Mouse (Mus musculus) CH12.LX (cell line): ENCODE data around the gene Gm45753. TPM values are rescaled to one million over a fixed set of nuclear protein-coding genes. Genes with fewer than 3 reads are reported as not detected.

Source experiments
- DNase-seq: peaks from one replicate; pipeline ENCODE4 v3.0.0-alpha.2; 2013; ENCODE audit errors: extremely low read depth
- H3K27ac ChIP-seq: 2 replicates; pipeline ENCODE4 v1.5.1; 2012; ENCODE audit warnings: low read depth, mild to moderate bottlenecking, control low read depth, moderate library complexity; ENCODE audit not compliant: insufficient read depth
- H3K27me3 ChIP-seq: replicated peaks from 2 replicates; pipeline ENCODE3; 2012; ENCODE audit warnings: inconsistent platforms
- H3K36me3 ChIP-seq, 2 experiments: replicated peaks in 1 of 2; 2 replicates each; pipeline versions ENCODE3 to v1.6.1; 2012; ENCODE audit warnings: inconsistent platforms in 1 of 2, low read length in 1 of 2, mild to moderate bottlenecking in 1 of 2, mixed read lengths in 1 of 2, moderate library complexity in 1 of 2; ENCODE audit not compliant: control insufficient read depth in 1 of 2, insufficient read depth in 1 of 2
- H3K4me1 ChIP-seq, 2 experiments: 2 replicates each; pipeline ENCODE4 v1.6.1; 2012; ENCODE audit warnings: inconsistent platforms in 1 of 2, moderate library complexity in 1 of 2; ENCODE audit not compliant: insufficient read depth in 2 of 2, control insufficient read depth in 1 of 2
- H3K4me2 ChIP-seq: 2 replicates; pipeline ENCODE4 v1.6.1; 2012; ENCODE audit warnings: low read depth, mild to moderate bottlenecking, control low read depth; ENCODE audit not compliant: poor library complexity, insufficient read depth, severe bottlenecking
- H3K4me3 ChIP-seq, 3 experiments: fragments of 150-350 bp in 1 of 3; sonication (generic) in 1 of 3; replicated peaks in 1 of 3; 2 replicates each; pipeline versions ENCODE3 to v1.5.1; 2011 to 2012; ENCODE audit warnings: low read depth in 2 of 3, low read length in 2 of 3, mild to moderate bottlenecking in 2 of 3, moderate library complexity in 2 of 3, control low read depth in 1 of 3, improper control_type of control experiment in 1 of 3, inconsistent platforms in 1 of 3, mixed read lengths in 1 of 3; ENCODE audit not compliant: poor library complexity in 1 of 3
- H3K79me2 ChIP-seq: replicated peaks from 2 replicates; pipeline ENCODE4 v1.6.1; 2012; ENCODE audit warnings: mild to moderate bottlenecking, moderate library complexity; ENCODE audit not compliant: control insufficient read depth, poor library complexity, insufficient read depth, severe bottlenecking; ENCODE audit errors: extremely low read depth
- H3K9ac ChIP-seq: 2 replicates; pipeline ENCODE4 v1.6.1; 2012; ENCODE audit warnings: low read depth, mild to moderate bottlenecking, control low read depth, moderate library complexity; ENCODE audit not compliant: insufficient read depth
- H3K9me3 ChIP-seq: replicated peaks from 2 replicates; pipeline ENCODE3; 2012; ENCODE audit warnings: low read length, inconsistent platforms, mixed read lengths
- CHD1 ChIP-seq: IDR thresholded peaks from 2 replicates; pipeline ENCODE4 v1.6.1; 2012; ENCODE audit warnings: low read depth, low read length, improper control_type of control experiment, inconsistent platforms
- CHD2 ChIP-seq: IDR thresholded peaks from 2 replicates; pipeline ENCODE4 v1.6.1; 2011; ENCODE audit warnings: low read length, improper control_type of control experiment
- ELF1 ChIP-seq: IDR thresholded peaks from 2 replicates; pipeline ENCODE4 v1.6.1; 2014; ENCODE audit warnings: low read depth, mild to moderate bottlenecking, inconsistent platforms, low read length, improper control_type of control experiment
- EP300 ChIP-seq: IDR thresholded peaks from 2 replicates; pipeline ENCODE4 v1.6.1; 2011; ENCODE audit warnings: low read length, improper control_type of control experiment
- ETS1 ChIP-seq: conservative IDR thresholded peaks from 2 replicates; pipeline ENCODE4 v1.6.1; 2012; ENCODE audit warnings: low read depth, mild to moderate bottlenecking, inconsistent platforms, low read length, improper control_type of control experiment, moderate library complexity
- GABPA ChIP-seq: IDR thresholded peaks from 2 replicates; pipeline ENCODE4 v1.6.1; 2012; ENCODE audit warnings: low read depth, low read length, improper control_type of control experiment, inconsistent platforms; ENCODE audit not compliant: insufficient replicate concordance
- HCFC1 ChIP-seq: IDR thresholded peaks from 2 replicates; pipeline ENCODE4 v1.6.1; 2012; ENCODE audit warnings: low read depth, mild to moderate bottlenecking, inconsistent platforms, low read length, improper control_type of control experiment
- IRF4 ChIP-seq: IDR thresholded peaks from 2 replicates; pipeline ENCODE4 v1.6.1; 2014; ENCODE audit warnings: low read depth, mild to moderate bottlenecking, inconsistent platforms, low read length, improper control_type of control experiment
- KAT2A ChIP-seq: IDR thresholded peaks from 2 replicates; pipeline ENCODE4 v1.6.1; 2012; ENCODE audit warnings: low read length, improper control_type of control experiment, inconsistent platforms; ENCODE audit not compliant: insufficient replicate concordance
- MAFK ChIP-seq: IDR thresholded peaks from 2 replicates; pipeline ENCODE4 v1.6.1; 2011; ENCODE audit warnings: low read length, improper control_type of control experiment; ENCODE audit not compliant: insufficient replicate concordance
- MEF2A ChIP-seq: IDR thresholded peaks from 2 replicates; pipeline ENCODE4 v1.6.1; 2014; ENCODE audit warnings: low read depth, mild to moderate bottlenecking, inconsistent platforms, low read length, improper control_type of control experiment, borderline replicate concordance
- MYC ChIP-seq: IDR thresholded peaks from 2 replicates; pipeline ENCODE4 v1.6.1; 2011; ENCODE audit warnings: low read depth, mild to moderate bottlenecking, improper control_type of control experiment, low read length
- NELFE ChIP-seq: IDR thresholded peaks from 2 replicates; pipeline ENCODE4 v1.6.1; 2011; ENCODE audit warnings: low read depth, low read length, improper control_type of control experiment
- PAX5 ChIP-seq: IDR thresholded peaks from 2 replicates; pipeline ENCODE4 v1.6.1; 2012; ENCODE audit warnings: low read length, inconsistent platforms, mixed read lengths
- POLR2A ChIP-seq: IDR thresholded peaks from 2 replicates; pipeline ENCODE4 v1.6.1; 2011; ENCODE audit warnings: low read depth, mild to moderate bottlenecking, improper control_type of control experiment, low read length
- SIN3A ChIP-seq: IDR thresholded peaks from 2 replicates; pipeline ENCODE4 v1.6.1; 2012; ENCODE audit warnings: low read length, improper control_type of control experiment, inconsistent platforms
- SMC3 ChIP-seq: IDR thresholded peaks from 2 replicates; pipeline ENCODE4 v1.6.1; 2011; ENCODE audit warnings: low read depth, low read length, improper control_type of control experiment
- TCF12 ChIP-seq: IDR thresholded peaks from 2 replicates; pipeline ENCODE4 v1.6.1; 2014; ENCODE audit warnings: low read depth, mild to moderate bottlenecking, inconsistent platforms, low read length, improper control_type of control experiment
- UBTF ChIP-seq: IDR thresholded peaks from 2 replicates; pipeline ENCODE4 v1.6.1; 2012; ENCODE audit warnings: low read depth, mild to moderate bottlenecking, inconsistent platforms, low read length, improper control_type of control experiment, moderate library complexity
- USF1 ChIP-seq: IDR thresholded peaks from 2 replicates; pipeline ENCODE4 v1.6.1; 2014; ENCODE audit warnings: low read depth, mild to moderate bottlenecking, inconsistent platforms, low read length, improper control_type of control experiment
- USF2 ChIP-seq: conservative IDR thresholded peaks from 2 replicates; pipeline ENCODE4 v1.6.1; 2011; ENCODE audit warnings: low read depth, low read length, improper control_type of control experiment
- ZKSCAN1 ChIP-seq: IDR thresholded peaks from 2 replicates; pipeline ENCODE4 v1.6.1; 2012; ENCODE audit warnings: low read depth, inconsistent platforms, low read length, improper control_type of control experiment, borderline replicate concordance
- ZNF384 ChIP-seq: IDR thresholded peaks from 2 replicates; pipeline ENCODE4 v1.6.1; 2012; ENCODE audit warnings: low read depth, low read length, improper control_type of control experiment, inconsistent platforms
- dilution Hi-C: fragments of 300-500 bp; cut with MboI; formaldehyde crosslinking; loops from 2 replicates; pipeline ENCODE4 v1.14.3; 2020; ENCODE audit warnings: low sequenced_read_pairs; ENCODE audit not compliant: extremely low pct_unique_long_range_greater_than_20kb, extremely low pct_ligation_motif_present
- in situ Hi-C: fragments of 300-500 bp; cut with MboI; formaldehyde crosslinking; loops from 3 replicates; pipeline ENCODE4 v1.14.3; 2019; ENCODE audit warnings: low sequenced_read_pairs, low pct_ligation_motif_present, low pct_unique_long_range_greater_than_20kb, mixed read lengths
- polyA plus RNA-seq: library from polyadenylated mRNA; unstranded; fragments of >175 nt; gene quantifications from 2 replicates; pipeline ENCODE4 v1.2.1, GENCODE M21; 2012; ENCODE audit warnings: low read depth; ENCODE audit not compliant: insufficient read length
- total RNA-seq, 2 experiments: library from RNA; depleted of rRNA; stranded (reverse); fragments of 300-350 nt in 1 of 2; fragments of >200 nt in 1 of 2; gene quantifications; 2 replicates each; pipeline ENCODE4 v1.2.3; 2012 to 2014

Gm45753 gene
- total and polyA plus RNA-seq, 3 experiments: not detected

GRCm38 (mm10) chr8:45253586-45253985, 54.7 kb downstream of the Gm45753 start:
- H3K79me2 ChIP-seq: no peaks in the 10 kb centered on the region
- dilution Hi-C loops: no loop called here
- H3K4me1 ChIP-seq: no peaks in the 10 kb centered on the region
- no peak overlapping the region for H3K4me3 ChIP-seq
- DNase-seq: no peak
- H3K36me3 ChIP-seq: no peaks in the 10 kb centered on the region
- no peak overlapping the region for H3K9ac ChIP-seq
- H3K27me3 ChIP-seq: no peaks in the 10 kb centered on the region
- in situ Hi-C loops: no loop called here
- TF ChIP-seq HCFC1 (no peak), NELFE (no peak), ZNF384 (no peak), SMC3 (no peak), CHD2 (no peak), EP300 (no peak), TCF12 (no peak)
- no peak overlapping the region for H3K27ac ChIP-seq
- peaks cover 20% of the 10 kb centered on the region for H3K9me3 ChIP-seq
- no peak overlapping the region for H3K4me2 ChIP-seq

DNA sequence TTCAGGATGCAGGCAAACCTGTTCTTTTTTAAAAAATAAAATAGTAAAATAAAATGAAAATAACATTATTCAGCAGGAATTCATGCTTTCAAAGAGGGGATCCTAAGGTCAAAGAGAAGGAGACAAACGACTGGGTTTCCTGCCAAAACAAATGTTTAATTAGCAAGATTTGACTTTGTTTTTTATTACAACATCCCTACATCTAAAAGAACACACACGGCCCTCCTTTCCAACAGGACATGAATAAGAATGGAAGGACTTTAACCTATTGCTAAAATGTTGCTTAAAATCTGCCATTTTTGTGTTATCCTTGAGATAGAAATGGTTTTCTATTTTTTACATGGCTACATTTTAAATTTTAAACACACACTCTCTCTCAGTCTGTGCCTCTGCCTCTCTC, 55.2 kb downstream of the Gm45753 start:
- Histone ChIP-seq H3K27me3 (no peaks in the 10 kb centered on the region), H3K79me2 (no peaks in the 10 kb centered on the region), H3K27ac (no peak overlapping the region), H3K4me3 (no peak overlapping the region), H3K9me3 (peaks cover 24% of the 10 kb centered on the region), H3K9ac (no peak overlapping the region)
- no peak for DNase-seq
- in situ Hi-C loops (no loop called here), dilution Hi-C loops (no loop called here)
- no peak for TF ChIP-seq ZKSCAN1
- TF ChIP-seq MAFK: no peak
- TF ChIP-seq UBTF: no peak
- TF ChIP-seq USF2: no peak
- no peak for TF ChIP-seq USF1
- TF ChIP-seq PAX5: no peak
- no peak for TF ChIP-seq CHD1
- TF ChIP-seq, all 38 proteins: peak for 0
- Histone ChIP-seq H3K4me2 (no peak overlapping the region), H3K36me3 (no peaks in the 10 kb centered on the region), H3K4me1 (no peaks in the 10 kb centered on the region)

GRCm38 (mm10) chr8:45246307-45246706, 62.0 kb downstream of the Gm45753 start:
- H3K36me3 ChIP-seq: no peaks in the 10 kb centered on the region
- no peak overlapping the region for H3K4me3 ChIP-seq
- H3K79me2 ChIP-seq: no peaks in the 10 kb centered on the region
- H3K27me3 ChIP-seq: no peaks in the 10 kb centered on the region
- dilution Hi-C loops (no loop called here), in situ Hi-C loops (no loop called here)
- H3K9ac ChIP-seq: no peak overlapping the region
- TF ChIP-seq SMC3 (no peak), UBTF (no peak), POLR2A (no peak), MYC (no peak), HCFC1 (no peak), SIN3A (no peak), IRF4 (no peak), MEF2A (no peak), GABPA (no peak), ETS1 (no peak), TCF12 (no peak), NELFE (no peak), ZNF384 (no peak), KAT2A (no peak), ELF1 (no peak)
- no peak overlapping the region for H3K4me2 ChIP-seq
- no peak for DNase-seq
- H3K9me3 ChIP-seq: peaks cover 29% of the 10 kb centered on the region
- H3K27ac ChIP-seq: no peak overlapping the region
- no peaks in the 10 kb centered on the region for H3K4me1 ChIP-seq
